Mouse (Mus musculus): ENCODE data around the gene Fam129a.

The Fam129a gene

GRCm38 (mm10) chr1:151629591-151630250 is 58.7 kb downstream of the Fam129a start:
- DNase-seq, result no peak

- no peak for DNase-seq
Measured at GRCm38 (mm10) chr1:151630251-151630628, 59.3 kb downstream of the Fam129a start.

GRCm38 (mm10) chr1:151631061-151631460 is 60.1 kb downstream of the Fam129a start:
- no peak for DNase-seq

- DNase-seq, result no peak
Measured at GRCm38 (mm10) chr1:151631703-151632294, 60.8 kb downstream of the Fam129a start.

GRCm38 (mm10) chr1:151632567-151633356 is 61.8 kb downstream of the Fam129a start:
- DNase-seq, result no peak

- DNase-seq, result no peak
Measured at GRCm38 (mm10) chr1:151636637-151637036, 65.7 kb downstream of the Fam129a start.

- no peak for DNase-seq
Measured at GRCm38 (mm10) chr1:151637351-151637922, 66.5 kb downstream of the Fam129a start.

GRCm38 (mm10) chr1:151638357-151638756 is 67.4 kb downstream of the Fam129a start:
- DNase-seq, result no peak

GRCm38 (mm10) chr1:151638770-151639169 is 67.8 kb downstream of the Fam129a start:
- no peak for DNase-seq

- no peak for DNase-seq
Measured at GRCm38 (mm10) chr1:151646380-151646779, 75.4 kb downstream of the Fam129a start.

GRCm38 (mm10) chr1:151648099-151648498 is 77.1 kb downstream of the Fam129a start:
- peak; percentile 7 for DNase-seq

- DNase-seq, result no peak
Measured at GRCm38 (mm10) chr1:151657042-151657605, 86.1 kb downstream of the Fam129a start.

- no peak for DNase-seq
Measured at GRCm38 (mm10) chr1:151658291-151658830, 87.4 kb downstream of the Fam129a start.

GRCm38 (mm10) chr1:151659636-151660035 is 88.7 kb downstream of the Fam129a start:
- DNase-seq, result no peak

- no peak for DNase-seq
Measured at GRCm38 (mm10) chr1:151660251-151660650, 89.3 kb downstream of the Fam129a start.

- DNase-seq, result no peak
Measured at GRCm38 (mm10) chr1:151660883-151661282, 89.9 kb downstream of the Fam129a start.

- DNase-seq, result no peak
Measured at GRCm38 (mm10) chr1:151661684-151662439, 90.9 kb downstream of the Fam129a start.

GRCm38 (mm10) chr1:151662958-151663357 is 92.0 kb downstream of the Fam129a start:
- no peak for DNase-seq

- DNase-seq, result no peak
Measured at GRCm38 (mm10) chr1:151664384-151664783, 93.4 kb downstream of the Fam129a start.

GRCm38 (mm10) chr1:151664837-151665431 is 93.9 kb downstream of the Fam129a start:
- DNase-seq, result no peak

- no peak for DNase-seq
Measured at GRCm38 (mm10) chr1:151667351-151668074, 96.5 kb downstream of the Fam129a start.
